Mouse (Mus musculus) cerebellum, adult (tissue): ENCODE data around the gene Nos3.
A peak's percentile ranks its signal among the peaks of the same experiment; 100 is the strongest.

Source experiments
- ATAC-seq: cut with Nextera tagmentation; 2 replicates; pipeline ENCODE4 v1.9.2; 2017; ENCODE audit warnings: mild to moderate bottlenecking, moderate library complexity, mixed read lengths; ENCODE audit not compliant: insufficient number of reproducible peaks, low FRiP score, low TSS enrichment

Gene Nos3

DNA sequence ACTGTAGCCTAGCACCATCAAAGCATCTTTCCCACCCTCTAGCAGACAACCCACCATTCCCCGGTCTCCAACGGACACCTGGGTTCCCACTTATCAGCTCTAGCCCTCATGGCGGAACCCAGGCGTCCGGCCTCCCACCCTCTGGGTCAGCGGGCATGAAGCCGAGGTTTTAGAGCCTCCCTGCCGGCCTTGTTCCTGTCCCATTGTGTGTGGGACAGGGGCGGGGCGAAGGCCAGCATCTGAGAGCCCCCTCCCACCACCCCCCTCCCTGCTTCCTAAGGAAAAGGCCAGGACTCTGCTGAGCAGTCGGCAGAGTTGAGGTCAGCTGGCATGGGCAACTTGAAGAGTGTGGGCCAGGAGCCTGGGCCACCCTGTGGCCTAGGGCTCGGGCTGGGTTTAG lies at the start of gene Nos3:
Nos3 (plus strand) TSS at position 303 of the 400 bp plus-strand sequence.
- no peak for ATAC-seq

DNA sequence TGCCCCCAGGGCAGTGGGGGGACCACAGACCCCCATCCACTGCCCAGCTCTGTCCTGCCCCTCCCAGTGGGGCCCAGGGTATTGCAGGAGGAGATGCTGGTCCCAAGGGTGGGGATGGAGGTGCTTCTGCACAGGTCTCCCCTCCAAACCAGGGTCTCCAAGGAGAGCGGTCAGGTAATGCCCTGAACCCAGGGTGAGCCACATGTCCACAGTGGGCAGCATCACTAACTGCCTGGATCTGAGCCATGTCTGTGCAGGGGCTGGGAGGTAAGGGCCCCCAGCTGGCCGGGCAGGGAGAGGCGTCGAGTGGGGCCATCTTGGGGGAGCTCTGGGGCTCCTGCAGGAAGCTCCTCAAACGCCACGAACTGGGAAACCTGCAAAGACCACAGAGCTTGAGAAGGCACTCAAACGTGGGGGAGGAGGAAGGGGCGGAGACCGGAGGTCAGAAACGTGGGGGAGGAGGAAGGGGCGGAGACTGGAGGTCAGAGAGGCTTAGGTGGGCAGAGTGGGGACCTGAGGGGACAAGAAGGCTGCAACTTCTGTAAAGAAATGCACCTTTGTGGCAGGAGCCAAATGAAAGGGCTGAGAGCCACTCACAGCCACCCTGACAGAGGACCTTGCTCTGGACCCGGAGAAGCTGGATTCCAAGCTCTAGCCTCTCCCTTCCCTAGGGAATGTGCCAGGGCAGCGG lies 44.7 kb upstream of the Nos3 start:
- ATAC-seq, result no peak

DNA sequence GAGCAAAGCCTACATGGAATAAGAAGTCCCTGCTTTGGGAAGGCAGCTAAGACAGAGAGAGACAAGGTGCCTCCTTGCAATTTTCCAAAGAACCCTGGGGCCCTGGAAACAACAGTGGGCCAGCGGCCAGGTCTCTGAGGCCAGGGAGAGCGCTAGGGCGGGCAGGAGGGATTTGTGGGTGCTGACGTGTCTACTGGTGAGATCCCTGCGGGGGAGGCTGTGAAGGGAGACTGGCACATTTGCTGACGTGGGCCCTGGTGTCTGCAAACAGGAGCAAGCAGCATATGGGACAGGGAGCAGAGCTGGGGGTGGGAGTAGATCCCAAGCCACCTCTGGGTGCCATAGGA lies 44.2 kb upstream of the Nos3 start:
- ATAC-seq, result no peak

DNA sequence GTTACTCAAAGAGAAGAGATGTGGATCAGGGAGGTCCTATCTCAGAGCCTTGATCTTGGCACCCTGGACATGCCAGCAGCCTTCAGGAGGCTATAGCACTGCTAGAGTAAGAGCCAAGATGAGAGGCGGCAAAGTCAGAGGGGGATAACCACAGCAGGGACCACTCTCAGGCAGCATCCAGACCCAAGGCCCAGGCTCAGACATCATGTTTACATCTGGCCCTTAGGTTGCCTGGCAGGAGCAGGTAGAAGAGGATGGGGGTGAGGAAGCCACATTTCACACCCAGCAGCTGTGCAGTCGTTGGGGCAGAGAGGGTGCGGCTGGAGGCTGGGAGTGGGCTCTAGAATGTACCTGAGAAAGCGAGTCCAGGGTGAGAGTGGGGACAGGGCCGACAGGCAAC lies 43.7 kb upstream of the Nos3 start:
- no peak for ATAC-seq

DNA sequence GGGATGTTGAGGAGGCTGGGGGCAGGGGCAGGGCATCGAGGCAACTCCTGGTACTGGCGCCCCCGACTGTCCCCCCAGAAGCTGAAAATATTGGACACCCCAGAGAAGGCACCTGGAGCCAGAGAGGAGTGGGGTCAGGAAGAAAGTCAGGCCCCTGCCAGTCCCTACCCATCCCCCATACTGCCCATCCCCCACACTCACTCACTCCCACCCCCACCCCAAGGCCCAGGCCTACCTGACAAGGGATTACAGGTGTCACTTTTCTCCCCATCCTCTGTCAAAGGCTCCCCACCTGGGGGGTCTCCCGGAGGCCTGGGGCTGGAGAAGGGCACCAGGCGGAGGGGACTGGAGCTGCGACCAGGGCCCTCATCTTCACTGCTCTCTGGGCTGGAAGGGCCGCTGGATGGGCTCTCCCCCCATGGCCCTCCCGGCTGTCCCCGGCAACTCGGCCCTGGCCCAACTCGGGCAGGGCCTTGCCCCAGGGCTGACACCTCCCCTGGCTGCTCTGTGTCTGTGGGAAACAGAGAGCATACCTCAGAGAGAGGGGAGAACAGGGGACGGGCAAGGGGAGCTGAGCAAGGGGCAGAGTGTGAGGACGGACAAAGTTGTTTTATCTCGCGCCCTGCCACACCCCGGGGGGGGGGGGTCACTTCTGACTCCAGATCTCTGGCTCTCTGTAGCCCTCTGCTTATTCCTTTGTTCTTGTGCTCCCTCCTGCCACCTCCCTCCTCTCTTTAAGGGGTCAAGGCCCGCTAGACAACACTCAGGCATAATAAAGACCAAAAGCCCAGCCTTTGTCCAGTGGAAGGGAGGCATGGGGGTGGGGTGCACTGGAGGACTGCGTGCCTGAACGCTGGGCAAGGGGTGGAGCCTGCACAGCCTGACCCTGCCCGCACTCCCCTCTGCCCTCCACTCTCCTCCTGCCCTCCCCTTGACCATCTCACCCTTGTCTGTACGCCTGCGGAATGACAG lies 42.6 kb upstream of the Nos3 start:
- ATAC-seq, result no peak

DNA sequence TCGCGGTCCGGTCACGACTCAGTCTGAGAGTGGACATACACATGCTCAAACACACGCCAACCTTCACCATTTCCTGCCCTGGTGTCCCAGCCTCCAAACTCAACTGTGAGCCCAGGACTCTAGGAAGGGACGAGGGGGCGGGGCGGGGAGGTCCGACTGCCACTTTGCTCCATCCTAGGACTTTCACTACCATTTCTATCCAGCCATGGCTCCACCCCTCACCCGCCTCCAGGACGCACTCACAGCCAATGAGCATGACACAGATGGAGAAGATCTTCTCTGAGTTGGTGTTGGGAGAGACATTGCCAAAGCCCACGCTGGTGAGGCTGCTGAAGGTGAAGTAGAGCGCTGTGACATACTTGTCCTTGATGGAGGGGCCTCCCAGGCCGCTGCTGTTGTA lies 39.4 kb upstream of the Nos3 start:
- no peak for ATAC-seq

DNA sequence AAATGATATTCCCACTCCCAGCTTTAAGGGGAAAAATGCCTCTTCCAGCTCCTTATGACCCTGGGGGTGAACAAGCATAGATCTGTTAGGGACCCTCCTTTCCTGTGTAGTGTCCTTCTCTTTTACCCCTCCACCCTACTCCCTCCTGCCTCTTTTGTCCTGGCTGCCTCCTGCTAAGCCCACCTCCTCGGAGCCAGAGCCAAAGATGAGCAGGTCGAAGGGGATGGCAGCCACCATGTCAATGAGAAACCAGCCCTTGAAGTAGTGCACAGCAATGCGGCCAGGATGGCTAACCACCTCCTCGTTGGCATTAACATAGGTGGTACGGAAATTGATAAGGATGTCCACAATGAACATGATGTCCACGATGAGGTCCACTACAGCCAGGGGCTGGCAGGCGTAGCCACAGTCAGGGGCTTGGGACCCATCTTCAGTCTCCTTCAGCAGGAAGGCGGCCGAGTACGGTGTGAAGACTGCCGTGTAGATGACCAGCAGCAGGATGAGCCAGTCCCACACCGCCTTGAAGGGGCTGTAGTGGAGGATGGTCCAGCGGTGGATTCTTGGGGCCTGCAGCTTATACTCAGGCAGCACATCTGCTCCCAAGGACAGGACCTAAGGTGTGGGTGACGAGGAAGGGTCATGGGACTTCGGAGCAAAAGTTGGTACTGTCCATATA lies 38.3 kb upstream of the Nos3 start:
- no peak for ATAC-seq

DNA sequence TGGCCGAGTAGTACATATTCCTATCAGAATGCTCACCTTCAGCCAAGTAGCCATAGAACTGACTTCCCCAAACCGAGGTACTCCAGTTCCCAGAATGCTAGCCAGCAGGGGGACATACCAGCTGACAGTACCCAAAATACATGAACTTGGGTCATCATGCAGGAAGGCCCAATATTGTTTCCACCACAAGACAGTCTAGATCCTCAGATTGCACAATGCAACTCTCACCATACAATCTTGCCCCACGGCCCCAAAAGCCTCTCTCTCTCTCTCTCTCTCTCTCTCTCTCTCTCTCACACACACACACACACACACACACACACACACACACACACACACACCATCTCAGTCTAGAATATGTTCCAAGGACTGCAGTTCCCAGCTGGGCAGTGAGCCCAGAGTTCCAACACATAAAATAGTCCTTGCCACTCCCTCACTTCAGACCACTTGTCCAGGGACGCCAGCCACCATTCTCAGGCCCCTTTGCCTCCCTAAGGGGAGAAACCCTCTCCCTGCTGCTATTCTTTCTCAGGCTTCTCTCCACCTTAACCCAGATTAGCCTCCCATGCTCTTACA lies 37.7 kb upstream of the Nos3 start:
- no peak for ATAC-seq

DNA sequence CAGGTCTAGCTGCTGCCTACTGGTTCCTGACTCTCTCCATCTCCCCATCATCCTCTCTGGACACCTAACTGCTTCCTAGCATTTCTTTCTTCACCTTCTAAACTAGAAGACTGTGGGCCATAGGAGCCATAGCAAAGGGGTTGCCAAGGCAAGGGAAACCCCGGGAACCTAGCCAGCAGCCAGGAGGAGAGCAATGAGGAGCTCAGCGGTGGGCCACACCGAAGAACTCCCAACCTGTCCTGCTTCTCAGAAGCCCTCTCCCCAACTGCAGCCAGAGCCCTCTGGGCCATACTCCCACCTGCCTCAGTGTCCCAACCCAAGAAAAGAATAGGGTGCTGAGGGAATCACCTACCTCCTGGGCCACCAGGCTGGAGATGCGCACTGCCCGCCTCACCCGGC lies 35.8 kb upstream of the Nos3 start:
- ATAC-seq, result no peak

DNA sequence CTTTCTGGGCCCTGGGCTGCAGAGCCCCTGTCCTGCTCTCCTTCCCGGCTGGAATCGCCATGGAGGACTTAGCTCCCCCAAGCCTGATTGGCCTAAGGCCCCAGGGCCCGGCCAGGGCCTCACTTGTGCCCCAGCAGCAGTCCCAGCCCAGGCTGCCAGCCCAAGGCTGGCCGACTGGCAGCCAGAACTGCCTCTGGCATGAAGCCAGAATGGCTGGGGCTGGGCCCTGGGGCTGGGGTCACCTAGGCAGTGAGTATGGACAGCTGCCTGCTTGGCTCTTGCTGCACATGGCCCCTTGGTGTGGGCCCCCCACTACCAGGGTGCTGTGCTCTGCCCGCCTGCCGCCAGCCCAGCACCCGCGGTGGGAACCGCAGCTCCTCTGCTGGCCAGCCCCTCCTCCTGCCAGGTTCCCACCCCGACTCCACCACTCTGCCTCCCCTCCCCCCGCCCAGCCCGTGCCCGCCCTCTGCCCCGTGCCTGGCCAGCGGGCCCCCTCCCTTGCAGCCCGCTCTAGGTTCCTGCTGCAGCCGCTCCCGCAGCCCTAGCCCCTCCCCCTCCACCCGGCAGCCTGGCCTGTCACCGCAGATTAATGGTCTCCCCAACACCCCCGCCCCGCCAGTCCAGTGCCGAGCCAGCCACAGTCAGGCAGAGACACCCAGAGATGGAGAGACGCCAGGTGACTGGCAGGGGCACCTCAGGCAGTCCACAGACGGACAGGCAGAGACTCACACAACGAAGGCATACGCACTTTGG lies 35.2 kb upstream of the Nos3 start:
- peak; percentile 29; the same call in 1 of the 2 replicates for ATAC-seq

DNA sequence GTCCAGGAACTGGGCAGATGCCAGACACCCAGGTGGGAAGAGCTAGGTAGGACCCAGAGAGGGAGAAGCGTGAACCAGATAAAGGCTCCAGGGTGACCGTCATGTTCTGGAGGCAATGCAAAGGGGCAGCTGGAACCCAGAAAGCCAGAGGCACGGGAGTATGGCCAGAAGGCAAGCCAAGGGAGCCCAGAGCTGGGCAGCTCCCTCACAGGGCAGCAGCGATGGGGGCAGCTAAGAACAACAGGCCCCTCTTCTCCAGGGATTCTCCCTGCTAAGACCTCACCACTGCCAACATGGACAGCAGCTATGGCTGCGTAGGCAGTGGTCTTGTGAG lies 34.7 kb upstream of the Nos3 start:
- ATAC-seq, result peak; percentile 13; the same call in 1 of the 2 replicates

DNA sequence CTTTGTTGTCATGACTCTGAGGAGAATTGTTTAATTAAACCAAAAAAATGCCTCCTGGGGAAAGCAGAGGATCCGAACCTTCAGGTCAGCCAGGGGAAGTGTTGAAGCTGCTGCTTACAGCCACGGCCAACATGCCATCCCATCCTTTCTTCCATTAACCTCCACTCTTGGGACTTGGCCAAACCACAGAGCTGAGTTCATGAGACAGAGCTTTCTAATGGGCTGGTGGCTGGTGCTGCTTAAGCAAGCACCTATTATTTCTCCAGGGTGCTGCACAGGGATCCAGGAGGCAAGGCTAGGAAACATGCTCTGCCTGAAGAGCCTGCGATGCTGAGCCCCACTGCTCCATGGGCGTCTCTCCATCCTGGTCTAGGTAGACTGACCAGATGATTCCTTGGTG lies 32.2 kb upstream of the Nos3 start:
- no peak for ATAC-seq

DNA sequence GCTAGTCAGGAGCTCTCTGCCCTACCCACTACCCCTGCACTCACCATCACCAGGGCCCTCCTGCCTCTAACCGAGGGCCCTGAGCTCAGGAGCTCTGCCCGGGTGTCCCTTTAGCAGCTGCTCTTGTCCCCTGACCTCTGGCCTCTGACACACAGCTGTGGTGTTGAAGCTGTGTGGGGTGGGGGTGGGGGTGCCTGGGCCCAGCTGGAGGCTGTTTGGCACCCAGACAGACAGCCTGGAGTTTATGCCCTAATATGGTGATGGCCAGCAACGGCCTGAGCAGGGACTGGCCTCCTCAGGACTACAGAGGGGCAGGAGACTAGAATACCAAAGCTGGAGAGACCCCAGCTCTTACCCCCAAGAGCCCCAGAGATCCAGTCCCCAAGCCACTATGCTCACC lies 29.9 kb upstream of the Nos3 start:
- no peak for ATAC-seq

DNA sequence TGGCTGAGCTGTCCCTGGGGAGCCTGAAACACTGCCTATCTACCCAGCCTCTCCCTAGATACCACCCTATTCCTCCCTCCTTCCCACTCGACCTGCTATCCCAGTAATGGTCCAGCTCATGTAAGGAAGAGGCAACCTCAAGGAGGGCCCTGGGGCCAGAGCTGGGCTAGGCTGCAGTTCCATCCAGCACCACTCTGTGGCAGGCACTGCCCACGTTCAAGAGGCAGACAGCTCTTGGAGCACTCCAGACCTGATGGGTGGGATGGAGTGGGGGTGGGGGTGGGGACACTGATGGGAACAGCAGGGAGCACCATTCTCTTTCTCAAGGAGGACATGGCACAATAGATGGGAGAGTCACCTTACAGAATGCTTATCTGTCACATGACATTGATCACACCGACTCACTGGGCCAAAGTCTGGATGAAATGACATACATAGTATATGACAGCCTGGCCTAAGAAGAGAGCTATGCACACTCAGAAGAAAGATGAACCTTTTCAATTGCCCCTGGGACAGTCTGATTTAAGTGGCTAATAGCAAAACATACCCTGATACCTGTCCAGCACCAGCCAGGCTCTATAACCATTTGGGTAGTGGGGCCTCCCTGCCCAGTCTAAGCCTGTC lies 28.6 kb upstream of the Nos3 start:
- peak; percentile 54; the same call in 1 of the 2 replicates for ATAC-seq

DNA sequence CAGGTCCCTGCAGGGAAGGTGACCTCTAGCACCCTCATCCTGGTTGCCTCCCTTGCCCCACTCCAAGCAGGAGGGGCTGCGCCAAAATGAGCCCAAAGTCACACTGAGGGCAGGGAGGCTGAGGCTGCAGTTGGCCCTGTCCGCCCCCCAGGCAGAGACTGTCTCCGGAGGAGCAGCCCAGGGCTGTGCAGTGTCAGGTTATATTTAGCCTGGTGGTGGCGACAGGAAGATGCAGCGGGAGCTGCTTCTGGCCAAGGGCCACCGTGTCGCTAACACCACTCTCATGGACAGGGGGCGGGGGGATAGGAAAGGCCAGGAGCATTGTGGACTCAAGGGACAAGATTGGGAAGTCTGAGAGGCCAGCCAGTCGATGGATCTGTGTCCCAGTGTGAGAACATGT lies 27.2 kb upstream of the Nos3 start:
- no peak for ATAC-seq

DNA sequence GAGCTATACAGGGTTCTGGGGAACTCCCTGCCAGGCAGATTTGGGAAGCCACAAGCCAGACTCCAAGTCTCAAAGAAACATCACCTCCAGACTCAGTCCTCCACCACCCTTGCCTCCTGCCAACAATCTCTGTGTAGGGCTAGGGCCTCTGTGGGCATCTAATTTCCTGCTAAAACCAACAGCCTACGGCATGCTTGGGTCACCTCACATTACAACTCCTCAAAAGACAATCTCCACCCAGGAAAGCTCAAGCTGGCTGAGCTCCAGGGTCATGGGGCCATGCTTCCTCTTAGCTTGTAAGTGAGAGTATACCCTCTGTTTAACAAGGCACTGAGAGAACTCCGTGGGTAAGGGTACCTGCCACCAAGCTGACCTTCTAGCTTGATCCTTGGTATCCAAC lies 26.8 kb upstream of the Nos3 start:
- no peak for ATAC-seq

DNA sequence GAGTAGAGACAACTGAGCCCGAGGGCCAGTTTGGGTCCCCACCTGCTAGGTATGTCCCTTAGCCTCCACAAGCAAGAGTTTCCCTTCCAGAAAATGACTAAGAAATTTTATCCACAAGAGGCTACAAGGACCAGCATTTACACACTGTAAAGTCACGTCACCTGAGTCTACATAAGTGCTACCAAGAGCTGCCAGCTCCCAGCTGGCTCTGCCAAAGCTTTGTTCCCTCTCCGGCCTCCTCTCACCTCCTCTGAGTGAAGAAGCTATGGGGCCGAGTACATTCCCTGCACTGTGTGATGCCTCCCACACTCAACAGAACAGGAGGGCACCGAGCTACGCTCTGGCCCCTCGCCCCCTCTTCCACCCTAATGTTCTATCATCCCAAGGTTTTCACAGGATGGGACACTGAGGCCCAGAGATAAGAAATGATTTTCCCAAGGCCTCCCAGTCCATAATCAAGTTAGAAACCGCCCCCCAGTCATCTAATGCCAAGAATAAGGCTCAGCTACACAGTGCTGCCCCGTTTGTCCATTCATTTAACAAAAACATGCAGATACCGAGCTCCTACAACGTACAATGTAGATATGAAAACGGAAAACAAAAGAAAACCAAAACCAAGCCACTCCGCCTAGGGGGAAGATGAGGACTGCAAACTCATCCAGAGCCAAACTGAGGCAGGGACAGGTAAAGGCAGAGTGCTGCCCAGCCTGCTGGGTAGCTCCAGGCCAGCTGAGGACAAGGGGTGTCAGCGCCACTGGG lies 22.2 kb upstream of the Nos3 start:
- ATAC-seq, result no peak

DNA sequence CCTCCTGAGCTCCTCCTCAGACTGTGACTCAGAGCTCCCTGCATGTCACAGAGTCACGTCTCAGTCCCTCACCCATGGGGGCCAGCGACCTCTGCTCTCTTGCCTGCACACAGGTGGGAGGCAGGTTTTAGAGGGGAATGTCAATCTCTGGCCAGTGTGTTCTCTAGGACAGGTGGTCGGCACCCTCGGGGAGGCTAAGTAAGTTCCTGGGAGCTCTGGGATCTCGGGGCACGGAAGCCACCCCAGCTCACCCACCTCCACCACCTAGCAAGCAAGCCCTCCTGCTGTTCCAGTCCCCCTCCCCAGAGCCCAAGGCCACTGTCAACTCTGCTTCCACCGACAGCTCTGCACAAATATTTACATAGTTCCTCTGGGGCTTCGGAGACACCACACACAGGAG lies 21.6 kb upstream of the Nos3 start:
- ATAC-seq, result no peak

DNA sequence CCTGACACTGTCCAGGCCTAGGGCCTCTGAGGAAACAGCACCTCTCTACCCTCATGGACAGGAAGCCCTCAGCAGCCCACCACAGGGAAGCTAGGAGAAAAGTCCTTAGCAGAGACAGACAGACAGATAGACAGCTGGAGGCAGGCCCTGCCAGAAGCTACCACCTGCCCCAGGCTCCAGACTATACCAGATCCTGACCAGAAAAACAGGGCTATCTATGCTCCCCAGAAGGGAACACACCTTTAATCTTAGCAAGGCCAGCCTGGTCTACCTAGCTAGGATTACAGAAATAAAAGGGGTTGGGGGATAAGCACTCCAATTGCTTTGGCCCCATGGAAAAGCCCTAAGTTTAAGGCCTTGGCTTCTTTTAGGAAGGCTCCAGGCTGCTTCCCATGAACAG lies 21.2 kb upstream of the Nos3 start:
- ATAC-seq, result no peak
